Mouse (Mus musculus) midbrain, embryonic 12.5 days (tissue): Measurements from ENCODE around the gene Gpd2. TPM values are rescaled to one million over a fixed set of nuclear protein-coding genes. Genes with fewer than 3 reads are reported as not detected.

Experiments
- ATAC-seq: fragments of 200-750 bp; cut with Nextera tagmentation; 2 replicates; pipeline ENCODE4 v1.8.0; 2017; ENCODE audit warnings: low read depth, moderate TSS enrichment, moderate library complexity; ENCODE audit not compliant: low FRiP score
- H3K27ac ChIP-seq: fragments of 300-500 bp; sonication (generic); replicated peaks from 2 replicates; pipeline ENCODE4 v1.5.1; 2016; ENCODE audit warnings: mild to moderate bottlenecking
- H3K27me3 ChIP-seq: fragments of 300-500 bp; sonication (generic); 2 replicates; pipeline ENCODE4 v1.6.1; 2016; ENCODE audit warnings: mild to moderate bottlenecking
- H3K36me3 ChIP-seq: fragments of 300-500 bp; sonication (generic); 2 replicates; pipeline ENCODE4 v1.6.1; 2016
- H3K4me1 ChIP-seq: fragments of 300-500 bp; sonication (generic); 2 replicates; pipeline ENCODE4 v1.6.1; 2016
- H3K4me2 ChIP-seq: fragments of 300-500 bp; sonication (generic); replicated peaks from 2 replicates; pipeline ENCODE4 v1.6.1; 2016; ENCODE audit warnings: mild to moderate bottlenecking, moderate library complexity
- H3K4me3 ChIP-seq: fragments of 300-500 bp; sonication (generic); 2 replicates; pipeline ENCODE4 v1.5.1; 2016; ENCODE audit warnings: mild to moderate bottlenecking
- H3K9ac ChIP-seq: fragments of 300-500 bp; sonication (generic); replicated peaks from 2 replicates; pipeline ENCODE4 v1.6.1; 2016; ENCODE audit warnings: mild to moderate bottlenecking, moderate library complexity
- H3K9me3 ChIP-seq: fragments of 300-500 bp; sonication (generic); 2 replicates; pipeline ENCODE4 v1.6.1; 2016; ENCODE audit warnings: mild to moderate bottlenecking
- WGBS: fragments of 180-500 bp; shearing (Covaris S2); methylation state at CpG from one replicate; pipeline ENCODE4 v1.1.7; 2016; 5-methylcytosine and 5-hydroxymethylcytosine counted together
- polyA plus RNA-seq: library from polyadenylated mRNA; unstranded; fragments of >200 nt; fragmentation: Nextera tagmentation; extraction: Ambion mirVana; gene quantifications from 2 replicates; pipeline ENCODE4 v1.2.1, GENCODE M21; 2016

Gpd2 gene
- polyA plus RNA-seq, 1 experiment from 2014 or later: 11.4 TPM

GRCm38 (mm10) chr2:57269690-57270435 is 32.4 kb downstream of the Gpd2 start:
- Histone ChIP-seq H3K9me3 (no peaks in the 10 kb centered on the region), H3K9ac (no peak overlapping the region), H3K27ac (no peak overlapping the region), H3K4me3 (no peak overlapping the region), H3K4me1 (peaks cover 10% of the 10 kb centered on the region), H3K27me3 (peaks cover 53% of the 10 kb centered on the region), H3K36me3 (no peaks in the 10 kb centered on the region), H3K4me2 (no peak overlapping the region)
- WGBS: 80% methylated on average over 13 of the region's 13 CpGs
- ATAC-seq: no peak

GRCm38 (mm10) chr2:57280190-57280723 is 42.8 kb downstream of the Gpd2 start:
- WGBS: 71% methylated on average over 10 of the region's 10 CpGs
- no peak for ATAC-seq
- Histone ChIP-seq H3K27ac (no peak overlapping the region), H3K4me2 (no peak overlapping the region), H3K4me1 (peaks cover 5% of the 10 kb centered on the region; the same call in 1 of the 2 replicates), H3K36me3 (no peaks in the 10 kb centered on the region), H3K4me3 (no peak overlapping the region), H3K27me3 (peaks cover 3% of the 10 kb centered on the region; the same call in 1 of the 2 replicates), H3K9ac (no peak overlapping the region), H3K9me3 (no peaks in the 10 kb centered on the region)

DNA sequence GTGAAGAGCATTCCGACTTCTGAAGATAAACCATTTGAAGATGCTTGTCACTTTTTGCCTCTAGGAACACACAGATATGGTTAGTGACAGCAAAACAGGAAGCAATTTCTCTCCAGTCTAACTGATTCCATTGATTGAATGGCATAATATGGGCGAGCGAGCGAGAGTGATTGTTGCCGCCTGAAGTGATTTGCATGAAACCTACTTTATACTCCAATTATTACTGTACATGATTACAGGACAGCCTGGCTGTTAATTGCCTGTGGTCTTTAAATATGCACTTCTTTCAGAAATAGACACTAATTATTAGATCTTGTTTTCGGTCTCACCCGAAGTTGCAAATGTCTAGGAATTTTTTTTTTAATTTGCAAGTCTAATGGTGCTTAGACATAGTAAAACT is 46.4 kb downstream of the Gpd2 start:
- no peak overlapping the region for H3K27ac ChIP-seq
- H3K4me2 ChIP-seq: no peak overlapping the region
- no peak for ATAC-seq
- H3K9me3 ChIP-seq: no peaks in the 10 kb centered on the region
- no peaks in the 10 kb centered on the region for H3K36me3 ChIP-seq
- peaks cover 5% of the 10 kb centered on the region; the same call in 1 of the 2 replicates for H3K4me1 ChIP-seq
- 86% methylated on average over 7 of the region's 7 CpGs for WGBS
- no peak overlapping the region for H3K9ac ChIP-seq
- no peak overlapping the region for H3K4me3 ChIP-seq
- H3K27me3 ChIP-seq: 0 out of 2 replicates have a peak, but pooled peaks cover 3% of the 10 kb centered on the region

GRCm38 (mm10) chr2:57285197-57285596 is 47.8 kb downstream of the Gpd2 start:
- H3K36me3 ChIP-seq: no peaks in the 10 kb centered on the region
- no peak for ATAC-seq

GRCm38 (mm10) chr2:57287986-57288385 is 50.6 kb downstream of the Gpd2 start:
- no peak for ATAC-seq
- no peak overlapping the region for H3K4me3 ChIP-seq
- H3K9ac ChIP-seq: no peak overlapping the region
- H3K9me3 ChIP-seq: no peaks in the 10 kb centered on the region
- H3K36me3 ChIP-seq: no peaks in the 10 kb centered on the region
- no peaks in the 10 kb centered on the region for H3K27me3 ChIP-seq
- WGBS: 87% methylated on average over 1 of the region's 1 CpGs
- H3K27ac ChIP-seq: no peak overlapping the region
- no peak overlapping the region for H3K4me2 ChIP-seq
- H3K4me1 ChIP-seq: peaks cover 5% of the 10 kb centered on the region; the same call in 1 of the 2 replicates

More at GRCm38 (mm10) chr2:57285197-57285596, 47.8 kb downstream of the Gpd2 start:
- no peaks in the 10 kb centered on the region for H3K9me3 ChIP-seq
- H3K4me1 ChIP-seq: peaks cover 5% of the 10 kb centered on the region; the same call in 1 of the 2 replicates
- no peak overlapping the region for H3K4me2 ChIP-seq
- no peaks in the 10 kb centered on the region for H3K27me3 ChIP-seq
- no peak overlapping the region for H3K9ac ChIP-seq
- 81% methylated on average over 4 of the region's 4 CpGs for whole genome bisulfite sequencing
- H3K27ac ChIP-seq: no peak overlapping the region
- H3K4me3 ChIP-seq: no peak overlapping the region

DNA sequence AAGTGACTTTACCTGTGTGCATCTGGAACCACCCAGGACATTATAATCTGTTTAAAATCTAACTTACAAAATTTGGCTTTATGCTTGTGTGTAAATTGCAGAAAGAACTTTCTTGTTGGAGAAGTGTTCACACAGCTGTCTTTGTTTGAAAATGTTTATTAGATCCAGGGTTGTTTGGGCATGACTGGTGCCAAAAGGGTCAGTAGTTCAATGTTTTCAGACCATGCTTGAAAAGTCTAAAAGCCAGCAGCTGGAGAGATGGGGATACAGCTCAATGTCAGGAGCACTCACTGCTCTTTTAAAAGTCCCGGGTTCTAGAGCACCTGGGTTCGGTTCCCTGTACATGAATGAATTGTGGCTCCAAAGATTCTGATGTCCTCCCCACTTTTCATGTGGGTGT is 56.1 kb downstream of the Gpd2 start:
- WGBS: 93% methylated on average over 2 of the region's 2 CpGs
- no peak for ATAC-seq
- Histone ChIP-seq H3K27me3 (no peaks in the 10 kb centered on the region), H3K4me1 (no peaks in the 10 kb centered on the region), H3K27ac (no peak overlapping the region), H3K36me3 (no peaks in the 10 kb centered on the region), H3K9me3 (no peaks in the 10 kb centered on the region), H3K4me2 (no peak overlapping the region), H3K4me3 (no peak overlapping the region), H3K9ac (no peak overlapping the region)

GRCm38 (mm10) chr2:57296069-57296468 is 58.6 kb downstream of the Gpd2 start:
- H3K36me3 ChIP-seq: no peaks in the 10 kb centered on the region
- no peaks in the 10 kb centered on the region for H3K9me3 ChIP-seq
- 59% methylated on average over 4 of the region's 4 CpGs for WGBS
- no peak overlapping the region for H3K9ac ChIP-seq
- no peaks in the 10 kb centered on the region for H3K4me1 ChIP-seq
- H3K4me2 ChIP-seq: no peak overlapping the region
- H3K27ac ChIP-seq: no peak overlapping the region
- H3K4me3 ChIP-seq: no peak overlapping the region
- H3K27me3 ChIP-seq: no peaks in the 10 kb centered on the region
- ATAC-seq: no peak

DNA sequence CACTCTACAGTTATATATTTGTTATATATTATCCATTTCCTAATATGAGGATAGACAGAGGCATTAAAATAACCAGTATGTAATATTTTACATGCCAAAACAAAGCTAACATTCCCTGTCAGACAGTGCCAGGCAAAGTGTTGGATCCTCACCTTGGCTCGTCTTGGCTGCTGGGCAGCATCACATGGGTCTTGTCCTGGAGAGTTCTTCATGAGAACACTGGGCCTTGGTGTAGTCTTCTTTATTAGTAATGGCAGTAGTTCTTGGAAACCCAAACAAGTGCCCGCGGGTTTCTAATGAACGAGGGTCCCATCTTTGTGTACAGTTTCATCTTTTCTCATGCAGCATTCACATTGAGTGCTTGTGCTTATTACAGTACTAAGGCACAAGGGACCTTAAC is 59.8 kb downstream of the Gpd2 start:
- Histone ChIP-seq H3K4me1 (0 out of 2 replicates have a peak, but pooled peaks cover 2% of the 10 kb centered on the region), H3K4me2 (no peak overlapping the region), H3K4me3 (no peak overlapping the region), H3K27me3 (no peaks in the 10 kb centered on the region), H3K36me3 (no peaks in the 10 kb centered on the region), H3K9ac (no peak overlapping the region), H3K9me3 (no peaks in the 10 kb centered on the region), H3K27ac (no peak overlapping the region)
- 92% methylated on average over 4 of the region's 4 CpGs for WGBS
- no peak for ATAC-seq

- no peaks in the 10 kb centered on the region for H3K27me3 ChIP-seq
- no peak overlapping the region for H3K9ac ChIP-seq
- no peak overlapping the region for H3K4me3 ChIP-seq
- 52% methylated on average over 3 of the region's 3 CpGs for WGBS
- H3K36me3 ChIP-seq: no peaks in the 10 kb centered on the region
- no peaks in the 10 kb centered on the region for H3K9me3 ChIP-seq
- no peak overlapping the region for H3K27ac ChIP-seq
- no peak overlapping the region for H3K4me2 ChIP-seq
- ATAC-seq: 0 out of 2 replicates have a peak, but pooled peaks have one; percentile 23
- 0 out of 2 replicates have a peak, but pooled peaks cover 2% of the 10 kb centered on the region for H3K4me1 ChIP-seq
These were observed 64.1 kb downstream of the Gpd2 start for GRCm38 (mm10) chr2:57301539-57301938.

GRCm38 (mm10) chr2:57304212-57304611 is 66.8 kb downstream of the Gpd2 start:
- Histone ChIP-seq H3K9me3 (no peaks in the 10 kb centered on the region), H3K27me3 (no peaks in the 10 kb centered on the region), H3K27ac (no peak overlapping the region), H3K4me2 (no peak overlapping the region), H3K4me3 (no peak overlapping the region), H3K36me3 (no peaks in the 10 kb centered on the region), H3K4me1 (0 out of 2 replicates have a peak, but pooled peaks cover 2% of the 10 kb centered on the region), H3K9ac (no peak overlapping the region)
- ATAC-seq: no peak
- WGBS: 89% methylated on average over 4 of the region's 4 CpGs

GRCm38 (mm10) chr2:57312268-57312797 is 74.9 kb downstream of the Gpd2 start:
- Histone ChIP-seq H3K4me3 (no peak overlapping the region), H3K27me3 (no peaks in the 10 kb centered on the region), H3K4me2 (no peak overlapping the region), H3K9me3 (no peaks in the 10 kb centered on the region), H3K4me1 (peaks cover 3% of the 10 kb centered on the region; the same call in 1 of the 2 replicates), H3K36me3 (no peaks in the 10 kb centered on the region), H3K9ac (no peak overlapping the region), H3K27ac (no peak overlapping the region)
- ATAC-seq: 0 out of 2 replicates have a peak, but pooled peaks have one; percentile 19
- 49% methylated on average over 7 of the region's 7 CpGs for WGBS

DNA sequence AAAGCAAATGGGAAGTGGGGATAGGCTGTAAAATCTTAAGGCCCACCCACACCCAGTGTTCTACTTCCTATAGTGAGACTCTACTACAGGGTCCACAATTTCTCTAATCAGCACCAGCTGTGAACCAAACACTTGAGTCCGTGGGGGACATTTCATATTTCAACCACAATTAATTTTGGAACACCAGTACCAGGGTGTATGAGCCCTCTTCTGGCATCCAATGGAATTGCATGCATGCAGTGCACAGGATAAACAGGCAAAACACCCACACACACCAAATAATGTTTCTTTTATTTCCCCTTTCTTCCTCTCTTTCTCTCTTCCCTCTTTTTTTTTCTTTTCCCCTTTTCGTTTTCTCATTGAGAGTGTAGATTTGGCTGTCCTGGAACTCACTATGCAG is 78.6 kb downstream of the Gpd2 start:
- H3K4me1 ChIP-seq: peaks cover 6% of the 10 kb centered on the region; the same call in 1 of the 2 replicates
- no peaks in the 10 kb centered on the region for H3K9me3 ChIP-seq
- no peak overlapping the region for H3K9ac ChIP-seq
- no peaks in the 10 kb centered on the region for H3K27me3 ChIP-seq
- H3K27ac ChIP-seq: no peak overlapping the region
- H3K36me3 ChIP-seq: no peaks in the 10 kb centered on the region
- ATAC-seq: no peak
- no peak overlapping the region for H3K4me3 ChIP-seq
- WGBS: 39% methylated on average over 2 of the region's 2 CpGs
- no peak overlapping the region for H3K4me2 ChIP-seq
